Mouse (Mus musculus): Measurements from ENCODE around the gene Ugt1a2.
"Not testable (repeated sequence)": the region's sequence is repeated elsewhere in the genome, so short reads cannot be mapped to it uniquely, and the experiment has no call there.

Ugt1a2 gene

GRCm38 (mm10) chr1:88200456-88200855 is at the start of gene Ugt1a2:
Gene Ugt1a2, plus strand, starts transcription at chr1:88200601.
- no peak for DNase-seq (ENCODE audit: low read depth)

GRCm38 (mm10) chr1:88158430-88158829 is 42.0 kb upstream of the Ugt1a2 start:
- no peak for DNase-seq (ENCODE audit: low read depth)

DNA sequence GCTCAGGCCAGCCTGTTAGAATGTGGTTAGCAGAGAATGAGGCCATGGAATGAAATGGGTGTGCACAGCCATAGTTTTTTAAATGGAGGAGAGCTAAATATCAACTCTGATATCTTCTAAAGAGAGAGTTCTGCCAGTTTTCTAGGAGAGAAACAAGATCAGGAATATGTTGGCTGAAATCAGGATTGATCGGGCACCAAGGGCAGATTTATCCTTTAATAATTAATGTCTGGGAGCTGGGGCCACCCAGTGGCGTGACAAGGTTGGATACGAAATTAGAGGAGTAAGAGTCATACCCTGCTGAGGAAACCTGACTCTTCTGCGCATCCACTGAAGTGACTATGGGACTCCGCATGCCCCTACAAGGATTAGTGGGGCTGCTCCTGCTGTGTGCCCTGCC is 34.7 kb upstream of the Ugt1a2 start, which contains the start of gene Ugt1a5:
TSS of gene Ugt1a5 (plus strand) at position 302 of the 400 bp plus-strand sequence.
- no peak for DNase-seq (ENCODE audit: low read depth)

- DNase-seq (ENCODE audit: low read depth): not testable (repeated sequence)
These were observed 28.2 kb upstream of the Ugt1a2 start for GRCm38 (mm10) chr1:88172190-88172589.

DNA sequence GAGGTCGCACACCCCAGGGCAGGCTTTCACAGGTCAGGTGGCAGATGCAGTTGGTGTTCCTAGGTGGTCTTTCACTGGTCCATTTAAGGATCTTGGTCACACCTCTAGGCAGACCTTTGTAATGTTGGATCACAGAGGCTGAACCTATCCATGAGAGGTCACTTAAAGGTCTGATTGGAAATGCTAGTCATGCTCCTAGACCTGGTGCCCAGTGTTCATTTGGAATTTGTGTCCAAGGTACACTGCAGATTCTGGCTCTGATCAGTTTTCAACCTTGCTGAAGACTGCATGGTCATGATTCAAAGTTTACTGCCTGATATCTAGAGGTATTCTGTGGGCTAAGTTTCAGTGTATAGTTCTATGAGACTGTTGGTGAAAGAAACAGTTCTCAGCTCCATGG is 20.7 kb upstream of the Ugt1a2 start:
- DNase-seq (ENCODE audit: low read depth): no peak

GRCm38 (mm10) chr1:88186325-88186935 is 14.0 kb upstream of the Ugt1a2 start:
- no peak for DNase-seq (ENCODE audit: low read depth)

- no peak for DNase-seq (ENCODE audit: low read depth)
These were observed 8.3 kb upstream of the Ugt1a2 start for GRCm38 (mm10) chr1:88192136-88192535.

DNA sequence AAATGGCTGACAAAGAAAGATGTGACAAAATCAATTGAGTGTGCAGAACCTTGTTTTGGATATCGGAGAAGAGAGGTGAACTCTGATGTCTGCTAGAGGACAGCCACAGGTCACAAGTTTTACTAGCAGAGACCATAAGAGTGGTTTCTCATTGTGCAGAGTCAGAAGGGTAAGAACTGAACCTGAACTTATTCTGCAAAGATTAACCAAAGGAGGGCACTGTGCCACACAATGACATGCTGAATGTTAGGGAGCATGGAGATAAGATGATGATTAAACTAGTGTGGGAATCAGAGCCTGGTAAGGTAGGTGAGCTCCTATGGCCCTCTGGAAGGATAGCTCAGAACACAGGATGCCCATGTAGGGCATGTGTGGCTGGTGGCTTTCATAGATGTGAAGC is 4.7 kb upstream of the Ugt1a2 start:
- no peak for DNase-seq (ENCODE audit: low read depth)

- no peak for DNase-seq (ENCODE audit: low read depth)
These were observed 3.0 kb upstream of the Ugt1a2 start for GRCm38 (mm10) chr1:88197443-88197842.

DNA sequence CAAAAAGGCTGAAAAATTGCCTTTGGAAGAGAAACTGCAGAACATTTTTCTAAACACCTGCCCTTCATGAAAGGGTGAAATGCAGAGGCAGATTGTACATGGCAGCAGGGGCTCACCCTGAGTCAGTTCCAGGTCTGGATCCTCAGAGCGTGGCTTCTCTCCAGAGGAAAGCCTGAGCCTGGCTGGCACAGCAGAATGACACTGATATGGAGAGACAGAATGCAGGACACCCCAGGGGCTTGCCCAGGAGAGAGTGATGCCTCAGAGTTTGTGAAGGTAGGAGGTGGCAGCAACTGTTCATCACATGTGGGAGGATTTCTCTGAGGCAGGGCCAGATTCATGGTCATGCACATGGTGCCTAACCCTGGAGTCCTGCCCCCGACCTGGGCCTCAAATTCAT is 405 bp upstream of the Ugt1a2 start:
- no peak for DNase-seq (ENCODE audit: low read depth)

DNA sequence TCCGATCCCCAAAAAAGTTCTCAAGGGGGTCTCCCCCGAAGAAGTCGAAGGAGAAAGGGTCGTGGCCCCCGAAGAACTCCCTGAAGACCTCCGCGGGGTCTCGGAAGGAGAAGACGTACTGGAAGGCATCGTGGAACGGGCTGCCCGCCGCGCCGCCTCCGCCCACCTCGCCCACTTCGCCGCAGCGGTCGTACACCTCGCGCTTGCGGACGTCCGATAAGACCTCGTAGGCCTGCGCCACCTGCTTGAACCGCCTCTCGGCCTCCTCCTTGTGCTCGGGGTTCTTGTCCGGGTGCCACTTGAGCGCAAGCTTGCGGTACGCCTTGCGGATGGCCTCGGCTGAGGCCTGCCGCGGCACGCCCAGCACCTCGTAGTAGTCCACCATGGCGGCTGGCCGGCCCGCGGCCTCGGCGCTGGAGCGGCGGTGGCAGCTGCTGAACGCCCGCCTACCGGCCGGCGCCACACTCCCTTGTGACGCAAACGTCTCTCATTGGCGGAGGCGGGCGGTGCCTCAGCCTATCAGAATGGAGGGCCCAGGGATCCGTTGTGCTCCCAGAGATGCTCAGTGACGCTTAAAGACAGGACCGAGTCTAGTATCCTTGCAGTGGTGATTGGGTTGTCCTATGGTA is 5.0 kb downstream of the Ugt1a2 start, which contains the start of gene Dnajb3:
TSS of gene Dnajb3 (minus strand) at position 489 of the 629 bp plus-strand sequence.
- peak; percentile 64 for DNase-seq (ENCODE audit: low read depth)

- no peak for DNase-seq (ENCODE audit: low read depth)
These were observed 6.6 kb downstream of the Ugt1a2 start for GRCm38 (mm10) chr1:88206843-88207479.

- peak; percentile 8 for DNase-seq (ENCODE audit: low read depth)
These were observed 11.4 kb downstream of the Ugt1a2 start, which contains the start of gene Ugt1a1 for GRCm38 (mm10) chr1:88211812-88212211. Gene Ugt1a1, plus strand, starts transcription at chr1:88211959.

- DNase-seq (ENCODE audit: low read depth): peak; percentile 8
These were observed 12.1 kb downstream of the Ugt1a2 start for GRCm38 (mm10) chr1:88212341-88213045.

- peak; percentile 8 for DNase-seq (ENCODE audit: low read depth)
These were observed 12.7 kb downstream of the Ugt1a2 start for GRCm38 (mm10) chr1:88213061-88213460.

DNA sequence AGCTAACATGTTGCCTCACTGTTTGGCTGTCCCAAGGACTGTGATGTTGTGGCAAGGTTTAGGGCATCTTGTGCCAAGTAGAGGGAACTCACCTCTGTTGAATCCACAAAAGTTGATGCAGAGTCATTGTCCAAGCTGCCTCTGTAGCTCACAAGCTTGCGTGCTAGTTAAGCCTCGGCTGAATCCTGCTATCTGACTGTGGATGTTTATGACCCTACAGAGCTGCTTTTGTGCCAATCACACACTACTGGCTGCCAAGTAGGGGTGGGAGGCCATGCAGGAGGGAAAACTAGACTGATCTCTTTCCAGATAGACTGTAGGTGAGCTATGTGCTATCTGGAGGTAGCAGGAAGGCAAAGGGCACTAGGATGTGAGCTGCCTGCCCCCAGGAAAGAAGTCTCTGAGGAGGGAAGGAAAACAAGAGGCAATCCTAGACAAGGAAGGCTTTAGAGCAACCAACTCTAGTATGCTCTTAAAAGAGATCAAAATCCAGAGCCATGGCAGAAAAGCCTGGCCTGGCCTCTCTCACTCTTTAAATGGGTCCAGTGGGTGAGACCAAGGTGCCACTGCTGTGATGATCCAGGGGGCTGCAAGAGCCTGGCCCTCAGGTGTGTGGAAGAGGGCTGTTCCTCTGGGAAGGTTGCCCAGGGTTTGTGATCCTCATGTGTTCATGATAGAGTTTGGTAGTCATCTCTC is 13.5 kb downstream of the Ugt1a2 start:
- peak; percentile 14 for DNase-seq (ENCODE audit: low read depth)

DNA sequence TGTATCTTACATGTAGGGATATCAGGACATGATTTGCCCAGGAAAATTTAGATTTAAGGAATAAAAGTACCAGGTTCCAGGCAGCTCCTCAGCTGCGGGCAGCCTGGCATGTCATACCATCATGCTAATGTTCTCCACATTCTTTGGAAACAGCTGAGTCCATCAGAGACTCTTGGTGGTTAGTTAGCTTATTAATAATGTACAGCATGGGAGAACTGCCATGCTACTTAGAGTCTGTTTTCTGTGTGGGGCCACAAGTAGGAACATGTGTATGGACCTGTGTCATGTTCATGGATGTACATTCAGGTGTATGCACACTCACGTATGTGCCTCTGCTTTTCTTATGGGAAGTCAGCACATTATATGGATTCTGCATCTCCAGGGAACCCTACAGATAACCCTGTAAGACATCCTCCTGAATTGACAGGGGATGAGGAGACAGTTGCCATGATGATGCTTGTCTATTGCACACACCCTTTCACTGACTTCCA is 14.1 kb downstream of the Ugt1a2 start:
- peak; percentile 7 for DNase-seq (ENCODE audit: low read depth)

DNA sequence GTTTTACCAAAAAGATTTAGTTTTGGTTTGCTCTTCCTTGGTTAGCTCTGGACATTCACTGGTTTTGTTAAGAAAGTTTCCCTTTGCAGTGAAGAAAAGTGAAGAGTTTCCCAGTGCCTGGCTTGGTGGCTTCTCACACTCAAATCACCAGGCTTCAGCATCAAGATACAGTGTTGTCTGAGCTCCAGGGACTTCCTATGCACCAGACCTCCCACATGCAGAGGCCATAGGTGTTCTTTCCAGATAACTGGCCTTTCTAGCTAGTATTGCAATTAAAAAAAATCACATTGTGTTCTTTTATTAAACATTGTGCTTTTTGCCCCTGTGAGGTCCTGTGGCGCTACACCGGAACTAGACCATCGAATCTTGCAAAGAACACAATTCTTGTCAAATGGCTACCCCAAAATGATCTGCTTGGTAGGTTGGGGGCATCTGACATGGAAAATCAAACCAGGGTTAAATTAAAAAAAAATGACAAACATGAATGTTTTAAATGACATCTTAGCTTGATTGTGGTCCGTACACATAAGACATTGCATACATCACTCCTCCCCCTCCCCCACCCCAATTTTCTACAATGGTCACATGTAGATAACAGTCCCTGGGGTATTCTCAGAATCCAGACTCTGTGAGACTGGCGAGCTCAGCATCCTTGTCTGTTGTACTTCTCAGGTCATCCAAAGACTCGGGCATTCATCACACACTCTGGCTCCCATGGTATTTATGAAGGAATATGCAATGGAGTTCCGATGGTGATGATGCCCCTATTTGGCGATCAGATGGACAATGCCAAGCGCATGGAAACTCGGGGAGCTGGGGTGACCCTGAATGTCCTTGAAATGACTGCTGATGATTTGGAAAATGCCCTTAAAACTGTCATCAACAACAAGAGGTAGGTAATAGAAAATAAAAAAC is 15.3 kb downstream of the Ugt1a2 start:
- peak; percentile 10 for DNase-seq (ENCODE audit: low read depth)

DNA sequence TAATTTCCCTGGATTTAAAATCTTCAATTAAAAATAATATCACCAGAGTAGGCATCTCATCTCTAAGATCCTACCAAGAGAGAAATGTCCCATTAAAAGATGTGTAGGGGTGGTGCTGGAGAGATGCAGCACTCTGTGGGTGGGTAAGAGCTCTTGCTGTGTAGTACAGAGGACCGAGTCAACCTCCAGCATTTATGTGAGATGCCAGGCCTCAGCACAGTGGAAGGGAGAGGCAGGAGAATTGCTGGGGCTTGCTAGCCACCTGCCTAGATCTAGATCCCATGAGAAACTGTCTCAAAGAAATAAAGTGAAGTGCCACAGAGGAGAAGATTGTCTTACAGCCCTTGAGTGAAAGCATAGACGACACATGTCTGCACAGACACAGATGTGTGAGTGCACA is 16.1 kb downstream of the Ugt1a2 start:
- peak; percentile 5 for DNase-seq (ENCODE audit: low read depth)

- peak; percentile 23 for DNase-seq (ENCODE audit: low read depth)
These were observed 16.7 kb downstream of the Ugt1a2 start for GRCm38 (mm10) chr1:88217144-88217543.

- no peak for DNase-seq (ENCODE audit: low read depth)
These were observed 17.2 kb downstream of the Ugt1a2 start for GRCm38 (mm10) chr1:88217576-88217975.
